ENCODE assay signal across 17 mouse cellular contexts in genomic region chr16:92972681-92973080, GRCm38 (mm10).
"Had no signal": no experiment of that assay in that cellular context is flagged by ENCODE, and none has a peak within 500 bp of the region (broad histone marks: within the 10 kb centered on the region; RNA-seq: fewer than 3 reads in every experiment).

No protein-coding gene starts in this region.

- H3K36me3 ChIP-seq: neural tube, embryonic 12.5 days; neural tube, embryonic 13.5 days; neural tube, embryonic 15.5 days; stomach, embryonic 15.5 days had no signal

- H3K4me1 ChIP-seq: neural tube, embryonic 12.5 days; neural tube, embryonic 13.5 days; neural tube, embryonic 15.5 days; stomach, embryonic 15.5 days had no signal

- H3K9ac ChIP-seq: neural tube, embryonic 12.5 days; neural tube, embryonic 13.5 days; neural tube, embryonic 15.5 days; stomach, embryonic 15.5 days had no signal

- H3K9me3 ChIP-seq: neural tube, embryonic 12.5 days; neural tube, embryonic 13.5 days; neural tube, embryonic 15.5 days; stomach, embryonic 15.5 days had no signal

- H3K27me3 ChIP-seq: neural tube, embryonic 12.5 days; neural tube, embryonic 13.5 days; neural tube, embryonic 15.5 days; stomach, embryonic 15.5 days had no signal

- H3K4me2 ChIP-seq: neural tube, embryonic 12.5 days; neural tube, embryonic 13.5 days; neural tube, embryonic 15.5 days; stomach, embryonic 15.5 days had no signal

- H3K4me3 ChIP-seq: neural tube, embryonic 12.5 days; neural tube, embryonic 13.5 days; neural tube, embryonic 15.5 days; stomach, embryonic 15.5 days had no signal

- DNase-seq: retina, postnatal 1 day; right cerebral cortex, adult 18-20 months; right cerebral cortex, postnatal 14 days; right cerebral cortex, postnatal 25 days; right cerebral cortex, postnatal 4 days; spleen, adult 18-20 months; thymus, adult 18-20 months; thymus, adult 2 months; thymus, postnatal 14 days; thymus, postnatal 25 days; thymus, postnatal 36 days; thymus, postnatal 4 days had no signal

- H3K27ac ChIP-seq: neural tube, embryonic 12.5 days; neural tube, embryonic 13.5 days; neural tube, embryonic 15.5 days; stomach, embryonic 15.5 days; stomach, postnatal 0 days had no signal
